Mouse (Mus musculus): ENCODE data around the gene Espnl. TPM values are rescaled to one million over a fixed set of nuclear protein-coding genes. Genes with fewer than 3 reads are reported as not detected.

Espnl gene
- polyA plus RNA-seq (2015; fragmentation: Nextera tagmentation; extraction: Ambion mirVana), result 0.08 and 0.15 TPM in 2 replicates

DNA sequence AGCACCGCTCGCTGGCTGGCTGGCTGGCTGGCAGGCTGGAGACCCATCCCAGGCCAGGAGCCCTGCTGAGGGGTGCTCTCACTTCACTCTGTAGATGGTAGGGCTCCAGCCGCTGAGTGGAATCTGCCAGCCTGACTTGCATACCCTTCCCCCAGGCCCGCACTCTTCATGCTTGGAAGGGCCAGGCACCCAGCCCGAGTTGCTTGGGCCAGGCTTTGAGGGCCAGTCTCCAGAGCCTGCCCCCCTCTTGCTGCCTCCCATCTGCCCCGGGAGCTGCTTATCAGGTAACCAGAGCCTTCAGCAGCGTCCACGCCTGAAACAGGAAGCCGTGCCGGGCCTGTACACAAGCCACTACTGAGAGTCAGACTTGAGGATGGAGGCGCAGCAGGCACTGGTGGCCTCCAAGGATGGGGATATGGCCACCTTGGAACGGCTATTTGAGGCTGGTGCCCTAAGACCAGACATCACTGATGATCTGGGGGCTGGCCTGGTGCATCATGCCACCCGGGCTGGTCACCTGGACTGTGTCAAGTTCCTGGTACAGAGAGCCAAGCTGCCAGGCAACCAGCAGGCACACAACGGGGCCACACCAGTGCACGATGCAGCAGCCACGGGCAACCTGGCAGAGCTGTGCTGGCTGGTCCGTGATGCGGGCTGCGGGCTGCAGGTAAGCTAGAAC lies at the start of gene Espnl:
Gene Espnl, plus strand, starts transcription at position 316 of the 679 bp plus-strand sequence.

DNA sequence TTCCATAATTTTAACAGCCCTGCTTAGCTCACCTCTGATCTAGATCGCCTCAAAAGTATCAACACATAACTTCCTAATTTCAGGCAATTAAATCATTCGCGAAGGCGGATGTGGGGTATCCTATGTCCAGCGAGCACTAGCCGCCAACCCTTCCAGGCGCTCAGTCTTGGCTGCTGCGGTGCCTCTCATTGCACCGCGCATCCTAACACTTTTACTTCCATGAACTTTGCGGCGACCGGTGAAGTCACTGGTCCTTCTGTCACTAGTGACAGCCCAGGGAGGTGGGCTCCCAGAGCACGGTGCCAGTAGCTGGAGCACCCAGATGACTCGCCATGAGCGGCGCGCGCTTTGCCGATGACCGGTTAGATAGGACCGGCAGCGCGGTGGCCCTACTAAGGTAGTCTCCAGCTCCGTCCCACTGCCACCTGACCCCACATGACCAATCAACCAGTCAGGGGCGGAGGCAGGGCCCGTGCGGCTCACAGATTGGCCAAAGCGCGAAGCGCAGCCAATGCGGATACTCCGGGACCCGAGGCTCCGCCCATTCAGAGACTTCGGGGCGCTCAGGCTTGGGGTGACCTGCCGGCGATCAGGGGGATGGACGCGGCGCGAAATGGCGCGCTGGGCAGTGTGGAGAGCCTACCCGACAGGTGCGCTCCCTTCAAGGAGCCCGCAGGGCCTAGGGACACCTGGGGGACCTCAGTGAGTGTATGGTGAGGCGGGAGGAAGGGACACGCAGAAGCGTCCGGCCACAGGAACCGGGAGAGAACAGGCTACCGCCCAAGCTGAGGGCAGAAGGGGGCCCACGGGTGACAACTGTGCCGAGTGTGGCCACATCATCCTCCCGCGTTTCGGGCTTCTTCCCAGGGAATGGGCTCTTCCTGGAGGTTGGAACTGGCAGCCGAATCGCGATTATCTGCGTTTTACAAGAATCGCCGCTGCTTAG lies 23.8 kb upstream of the Espnl start, which contains the start of gene Scly:
Gene Scly, plus strand, starts transcription at position 540 of the 946 bp plus-strand sequence.

DNA sequence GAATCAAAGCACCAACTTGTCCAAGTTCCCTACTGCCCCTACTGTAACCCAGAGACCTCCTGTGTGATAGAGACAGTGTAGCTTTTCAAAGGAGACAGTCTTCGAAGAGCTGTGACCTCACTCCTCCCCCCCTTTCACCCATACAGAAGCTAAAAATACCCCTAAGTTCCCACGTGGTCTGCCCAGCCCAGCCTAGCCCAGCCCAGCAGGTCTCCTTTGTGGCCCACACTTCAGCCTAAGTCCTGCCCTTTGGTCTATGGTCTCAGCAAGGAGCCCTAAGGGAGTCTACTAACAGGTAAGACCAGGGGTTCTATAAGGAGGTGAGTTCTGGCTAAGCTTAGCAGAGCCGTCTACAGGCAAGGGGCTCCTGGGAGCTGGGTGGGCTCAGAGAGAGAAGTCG lies 29.0 kb downstream of the Espnl start, which contains the start of gene Klhl30:
Gene Klhl30, plus strand, starts transcription at position 176 of the 400 bp plus-strand sequence.

DNA sequence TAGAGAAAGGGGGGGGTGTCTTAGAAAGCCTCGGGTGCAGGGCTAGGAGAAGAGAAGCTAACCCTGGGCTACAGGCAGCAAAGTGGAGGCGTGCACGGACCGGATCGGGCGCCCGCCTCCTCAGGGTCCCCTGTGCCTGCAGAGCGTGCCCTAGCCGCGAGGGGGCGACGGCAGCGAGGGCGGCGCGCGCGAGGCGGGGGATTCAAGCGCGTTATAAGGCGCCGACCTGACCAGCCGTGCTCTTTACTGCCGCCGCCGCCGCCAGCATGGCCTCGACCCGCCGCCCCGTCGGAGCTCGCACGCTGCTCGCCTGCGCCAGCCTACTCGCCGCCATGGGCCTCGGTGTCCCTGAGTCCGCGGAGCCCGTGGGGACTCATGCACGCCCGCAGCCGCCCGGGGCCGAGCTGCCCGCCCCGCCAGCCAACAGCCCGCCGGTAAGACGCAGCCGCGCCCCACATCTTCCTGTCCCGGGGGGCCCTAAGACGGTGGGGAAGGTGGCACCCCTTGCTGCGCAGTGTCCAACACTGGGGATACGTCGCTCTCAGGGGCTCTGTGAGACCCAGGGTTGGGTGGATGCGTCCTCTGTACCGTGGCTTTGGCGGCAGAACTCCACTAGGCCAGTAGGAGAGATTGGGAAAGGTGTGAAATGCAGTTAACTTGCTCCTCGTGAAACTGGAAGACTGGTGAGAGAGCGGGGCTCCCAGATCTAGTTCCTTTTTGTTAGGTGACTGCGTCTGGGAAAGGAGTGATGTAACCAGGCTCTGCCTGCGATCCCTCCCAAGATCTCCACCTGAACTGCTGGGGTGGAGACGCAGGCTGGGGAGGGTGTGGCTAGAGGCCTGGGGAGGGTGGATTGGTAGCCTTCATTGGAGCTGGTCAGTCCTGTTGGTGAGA lies 44.6 kb downstream of the Espnl start, which contains the start of gene Erfe:
Gene Erfe, plus strand, starts transcription at position 216 of the 894 bp plus-strand sequence.

Other genes with a start within 250 kb of the Espnl start
- gene Rbm44, start 177.0 kb upstream of the Espnl start, polyA plus RNA-seq (2015; fragmentation: Nextera tagmentation; extraction: Ambion mirVana), result 0.08 and 0.28 TPM in 2 replicates
- 73.4 and 75.5 TPM in 2 replicates for gene Ramp1, start 142.3 kb upstream of the Espnl start, polyA plus RNA-seq (2015; fragmentation: Nextera tagmentation; extraction: Ambion mirVana)
- 53.9 and 56.3 TPM in 2 replicates for gene Ube2f, start 71.8 kb upstream of the Espnl start, polyA plus RNA-seq (2015; fragmentation: Nextera tagmentation; extraction: Ambion mirVana)
- 9.2 and 10.1 TPM in 2 replicates for gene Scly, start 23.7 kb upstream of the Espnl start, polyA plus RNA-seq (2015; fragmentation: Nextera tagmentation; extraction: Ambion mirVana)
- gene Klhl30, start 28.9 kb downstream of the Espnl start, polyA plus RNA-seq (2015; fragmentation: Nextera tagmentation; extraction: Ambion mirVana), result 0.23 and 0.32 TPM in 2 replicates
- 0.14 and 0.27 TPM in 2 replicates for gene Erfe, start 44.4 kb downstream of the Espnl start, polyA plus RNA-seq (2015; fragmentation: Nextera tagmentation; extraction: Ambion mirVana)
- gene Ilkap, start 76.7 kb downstream of the Espnl start, polyA plus RNA-seq (2015; fragmentation: Nextera tagmentation; extraction: Ambion mirVana), result 98.9 and 113 TPM in 2 replicates
- gene Hes6, start 92.0 kb downstream of the Espnl start, polyA plus RNA-seq (2015; fragmentation: Nextera tagmentation; extraction: Ambion mirVana), result 82.5 and 87.6 TPM in 2 replicates
- 2.5 and 2.7 TPM in 2 replicates for gene Per2, start 137.2 kb downstream of the Espnl start, polyA plus RNA-seq (2015; fragmentation: Nextera tagmentation; extraction: Ambion mirVana)
- 8.5 and 10.2 TPM in 2 replicates for gene Traf3ip1, start 172.6 kb downstream of the Espnl start, polyA plus RNA-seq (2015; fragmentation: Nextera tagmentation; extraction: Ambion mirVana)
- 11.2 and 11.3 TPM in 2 replicates for gene Asb1, start 218.5 kb downstream of the Espnl start, polyA plus RNA-seq (2015; fragmentation: Nextera tagmentation; extraction: Ambion mirVana)